Mouse (Mus musculus) bone marrow macrophage, adult 2 months (primary cell): ENCODE data around the gene Foxo1.

Source experiments
- CTCF ChIP-seq: IDR thresholded peaks from 2 replicates; pipeline ENCODE4 v1.5.1; 2012; ENCODE audit warnings: low read depth, mild to moderate bottlenecking, low read length, moderate library complexity
- POLR2A ChIP-seq: IDR thresholded peaks from 2 replicates; pipeline ENCODE4 v1.6.1; 2012; ENCODE audit warnings: mild to moderate bottlenecking, low read depth, low read length, borderline replicate concordance

- no peak for TF ChIP-seq POLR2A
- TF ChIP-seq CTCF, result no peak
Measured at GRCm38 (mm10) chr3:52221931-52222330, 46.2 kb upstream of the Foxo1 start.
